Mouse (Mus musculus) lung, embryonic 16.5 days (tissue): ENCODE measurements around the gene Pde6d. TPM values are rescaled to one million over a fixed set of nuclear protein-coding genes. Genes with fewer than 3 reads are reported as not detected.

ENCODE experiments used
- ATAC-seq: fragments of 200-750 bp; cut with Nextera tagmentation; 2 replicates; pipeline ENCODE4 v1.8.0; 2017; ENCODE audit warnings: low read depth, mild to moderate bottlenecking, moderate library complexity
- H3K27ac ChIP-seq: fragments of 300-500 bp; sonication (generic); 2 replicates; pipeline ENCODE4 v1.5.1; 2014; ENCODE audit warnings: mild to moderate bottlenecking, control low read depth, low read length
- H3K27me3 ChIP-seq: fragments of 300-500 bp; sonication (generic); 2 replicates; pipeline ENCODE4 v1.6.1; 2014; ENCODE audit warnings: low read depth, low read length, mixed read lengths; ENCODE audit not compliant: control insufficient read depth, insufficient read depth
- H3K36me3 ChIP-seq: fragments of 300-500 bp; sonication (generic); 2 replicates; pipeline ENCODE4 v1.6.1; 2014; ENCODE audit warnings: low read length; ENCODE audit not compliant: control insufficient read depth, insufficient read depth
- H3K4me1 ChIP-seq: fragments of 300-500 bp; sonication (generic); replicated peaks from 2 replicates; pipeline ENCODE4 v1.6.1; 2014; ENCODE audit warnings: low read length, mixed read lengths; ENCODE audit not compliant: control insufficient read depth, insufficient read depth
- H3K4me2 ChIP-seq: fragments of 300-500 bp; sonication (generic); 2 replicates; pipeline ENCODE4 v1.6.1; 2014; ENCODE audit warnings: low read depth, low read length, control low read depth
- H3K4me3 ChIP-seq: fragments of 300-500 bp; sonication (generic); 2 replicates; pipeline ENCODE4 v1.5.1; 2014; ENCODE audit warnings: mild to moderate bottlenecking, low read length, control low read depth
- H3K9ac ChIP-seq: fragments of 300-500 bp; sonication (generic); 2 replicates; pipeline ENCODE4 v1.6.1; 2014; ENCODE audit warnings: low read length, control low read depth
- H3K9me3 ChIP-seq: fragments of 300-500 bp; sonication (generic); 2 replicates; pipeline ENCODE4 v1.6.1; 2016; ENCODE audit warnings: low read length; ENCODE audit not compliant: control insufficient read depth
- WGBS: fragments of 180-500 bp; shearing (Covaris S2); extraction: QIAGEN DNeasy Blood & Tissue Kit; methylation state at CpG from one replicate; pipeline ENCODE4 v1.1.7; 2014; 5-methylcytosine and 5-hydroxymethylcytosine counted together
- polyA plus RNA-seq: library from polyadenylated mRNA; unstranded; fragments of >200 nt; fragmentation: Nextera tagmentation; extraction: Ambion mirVana; gene quantifications from 2 replicates; pipeline ENCODE4 v1.2.1, GENCODE M21; 2015

Pde6d gene
- polyA plus RNA-seq, 1 experiment from 2014 or later = 50.2 TPM

GRCm38 (mm10) chr1:86610954-86611353 is 28.5 kb upstream of the Pde6d start:
- Histone ChIP-seq H3K9ac (no peak overlapping the region), H3K4me3 (no peak overlapping the region), H3K9me3 (no peaks in the 10 kb centered on the region), H3K27me3 (no peaks in the 10 kb centered on the region), H3K27ac (no peak overlapping the region), H3K36me3 (peaks cover 4% of the 10 kb centered on the region), H3K4me2 (no peak overlapping the region), H3K4me1 (no peaks in the 10 kb centered on the region)
- 82% methylated on average over 1 of the region's 1 CpGs for WGBS
- ATAC-seq = no peak

GRCm38 (mm10) chr1:86600117-86600516 is 17.7 kb upstream of the Pde6d start:
- H3K4me3 ChIP-seq = no peak overlapping the region
- H3K9ac ChIP-seq = no peak overlapping the region
- 77% methylated on average over 2 of the region's 2 CpGs for WGBS
- H3K4me2 ChIP-seq = no peak overlapping the region
- H3K4me1 ChIP-seq = no peaks in the 10 kb centered on the region
- no peak for ATAC-seq
- no peaks in the 10 kb centered on the region for H3K9me3 ChIP-seq
- no peak overlapping the region for H3K27ac ChIP-seq
- no peaks in the 10 kb centered on the region for H3K27me3 ChIP-seq
- peaks cover 37% of the 10 kb centered on the region for H3K36me3 ChIP-seq

- H3K4me3 ChIP-seq = no peak overlapping the region
- H3K4me2 ChIP-seq = no peak overlapping the region
- no peaks in the 10 kb centered on the region for H3K9me3 ChIP-seq
- peaks cover 32% of the 10 kb centered on the region for H3K36me3 ChIP-seq
- H3K9ac ChIP-seq = no peak overlapping the region
- 66% methylated on average over 3 of the region's 3 CpGs for WGBS
- no peaks in the 10 kb centered on the region for H3K4me1 ChIP-seq
- no peaks in the 10 kb centered on the region for H3K27me3 ChIP-seq
- no peak for ATAC-seq
- H3K27ac ChIP-seq = no peak overlapping the region
These were observed 16.1 kb upstream of the Pde6d start for GRCm38 (mm10) chr1:86598516-86598915.

GRCm38 (mm10) chr1:86596512-86596911 is 14.1 kb upstream of the Pde6d start:
- Histone ChIP-seq H3K4me2 (no peak overlapping the region), H3K27ac (no peak overlapping the region), H3K27me3 (no peaks in the 10 kb centered on the region), H3K9me3 (no peaks in the 10 kb centered on the region), H3K4me1 (no peaks in the 10 kb centered on the region), H3K4me3 (no peak overlapping the region), H3K9ac (no peak overlapping the region), H3K36me3 (peaks cover 28% of the 10 kb centered on the region)
- ATAC-seq = no peak
- WGBS = 91% methylated on average over 6 of the region's 6 CpGs

GRCm38 (mm10) chr1:86595315-86595714 is 12.9 kb upstream of the Pde6d start:
- no peak overlapping the region for H3K4me2 ChIP-seq
- H3K36me3 ChIP-seq = peaks cover 21% of the 10 kb centered on the region
- H3K9ac ChIP-seq = no peak overlapping the region
- no peak overlapping the region for H3K27ac ChIP-seq
- no peaks in the 10 kb centered on the region for H3K9me3 ChIP-seq
- no peaks in the 10 kb centered on the region for H3K4me1 ChIP-seq
- H3K27me3 ChIP-seq = no peaks in the 10 kb centered on the region
- no peak for ATAC-seq
- no peak overlapping the region for H3K4me3 ChIP-seq
- WGBS = 80% methylated on average over 6 of the region's 6 CpGs

- no peak overlapping the region for H3K27ac ChIP-seq
- WGBS = 88% methylated on average over 7 of the region's 7 CpGs
These were observed 12.1 kb upstream of the Pde6d start for GRCm38 (mm10) chr1:86594539-86594938.

GRCm38 (mm10) chr1:86586992-86587391 is 4.6 kb upstream of the Pde6d start:
- no peaks in the 10 kb centered on the region for H3K9me3 ChIP-seq
- ATAC-seq = no peak
- H3K4me2 ChIP-seq = peak overlapping the region; percentile 83
- under 1% methylated on average over 26 of the region's 26 CpGs for WGBS
- H3K36me3 ChIP-seq = peaks cover 2% of the 10 kb centered on the region; the same call in 1 of the 2 replicates
- H3K4me1 ChIP-seq = peaks cover 16% of the 10 kb centered on the region
- no peak overlapping the region; the same call in 1 of the 2 replicates for H3K27ac ChIP-seq
- H3K9ac ChIP-seq = peak overlapping the region; percentile 90
- H3K27me3 ChIP-seq = no peaks in the 10 kb centered on the region
- peak overlapping the region; percentile 89 for H3K4me3 ChIP-seq

More at GRCm38 (mm10) chr1:86594539-86594938, 12.1 kb upstream of the Pde6d start:
- Histone ChIP-seq H3K4me1 (no peaks in the 10 kb centered on the region), H3K4me3 (no peak overlapping the region), H3K9ac (no peak overlapping the region), H3K9me3 (no peaks in the 10 kb centered on the region), H3K27me3 (no peaks in the 10 kb centered on the region), H3K36me3 (peaks cover 18% of the 10 kb centered on the region), H3K4me2 (no peak overlapping the region)
- ATAC-seq = no peak

- no peak overlapping the region for H3K27ac ChIP-seq
- H3K27me3 ChIP-seq = no peaks in the 10 kb centered on the region
- no peaks in the 10 kb centered on the region for H3K9me3 ChIP-seq
- no peak overlapping the region for H3K4me3 ChIP-seq
- peaks cover 21% of the 10 kb centered on the region for H3K4me1 ChIP-seq
- no peak overlapping the region for H3K9ac ChIP-seq
- ATAC-seq = no peak
- H3K4me2 ChIP-seq = peak overlapping the region; percentile 64
- WGBS = 42% methylated on average over 2 of the region's 2 CpGs
- no peaks in the 10 kb centered on the region for H3K36me3 ChIP-seq
These were observed 1.3 kb upstream of the Pde6d start for GRCm38 (mm10) chr1:86583709-86584108.

- WGBS = 1% methylated on average over 37 of the region's 38 CpGs
- no peaks in the 10 kb centered on the region for H3K36me3 ChIP-seq
- H3K4me2 ChIP-seq = peak overlapping the region; percentile 68
- H3K4me1 ChIP-seq = peaks cover 13% of the 10 kb centered on the region
- peak; percentile 84 for ATAC-seq
- peak overlapping the region; percentile 97 for H3K4me3 ChIP-seq
- peak overlapping the region; percentile 95 for H3K9ac ChIP-seq
- no peaks in the 10 kb centered on the region for H3K27me3 ChIP-seq
- H3K27ac ChIP-seq = peak overlapping the region; percentile 55
- no peaks in the 10 kb centered on the region for H3K9me3 ChIP-seq
These were observed 558 bp downstream of the Pde6d start for GRCm38 (mm10) chr1:86581692-86582450.
